Mouse (Mus musculus): ENCODE data around the gene Ndufa7. TPM values are rescaled to one million over a fixed set of nuclear protein-coding genes. Genes with fewer than 3 reads are reported as not detected.

Ndufa7 gene
- 580 and 659 TPM in 2 replicates for polyA plus RNA-seq (2012; rRNA removed)

DNA sequence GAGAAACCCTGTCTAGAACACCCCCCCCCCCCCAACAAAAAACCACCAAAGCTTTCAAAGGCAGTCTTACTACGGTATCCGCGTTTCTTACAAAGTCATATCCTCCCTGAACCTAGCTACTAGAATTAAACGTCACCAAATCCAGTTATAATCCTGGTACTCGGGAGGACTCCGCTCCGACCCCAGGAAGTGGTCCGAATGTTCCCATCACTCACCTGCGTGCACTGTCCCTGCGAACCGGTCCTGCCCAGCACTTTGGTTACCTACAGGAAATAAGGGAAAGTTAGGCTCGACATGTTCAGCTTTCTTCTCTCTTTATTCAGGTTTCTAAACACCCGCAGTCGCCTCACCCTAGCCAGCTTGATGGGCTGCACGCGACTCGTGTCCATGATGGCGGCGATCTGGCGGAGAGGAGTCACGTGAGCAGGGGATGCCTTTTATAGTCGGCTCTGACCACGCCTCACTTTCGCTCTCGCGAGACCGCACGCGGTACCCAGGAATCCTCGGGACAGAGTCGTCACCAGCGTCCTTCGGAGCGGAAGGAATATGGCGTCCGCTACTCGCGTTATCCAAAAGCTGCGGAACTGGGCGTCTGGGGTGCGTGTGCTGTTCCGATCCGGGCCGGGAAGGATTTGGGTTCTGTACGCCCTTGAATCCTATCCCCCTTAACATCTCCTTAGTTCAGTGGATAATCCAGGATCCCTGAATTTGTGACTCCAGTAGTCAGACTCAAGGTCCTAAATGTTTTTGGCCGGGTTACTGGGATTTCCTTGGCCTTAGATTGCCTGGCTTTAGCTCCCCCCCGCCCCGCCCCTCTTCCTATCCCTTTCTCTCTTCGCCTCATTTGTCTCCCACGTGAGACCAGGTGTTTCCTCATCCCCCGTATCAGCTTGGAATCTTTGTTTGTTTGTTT lies at the start of gene Ndufa7, which contains the start of gene Rps28:
Gene Ndufa7 (plus strand): TSS at position 489 of the 913 bp plus-strand sequence.
Gene Rps28 (minus strand): TSS at position 479 of the 913 bp plus-strand sequence.

DNA sequence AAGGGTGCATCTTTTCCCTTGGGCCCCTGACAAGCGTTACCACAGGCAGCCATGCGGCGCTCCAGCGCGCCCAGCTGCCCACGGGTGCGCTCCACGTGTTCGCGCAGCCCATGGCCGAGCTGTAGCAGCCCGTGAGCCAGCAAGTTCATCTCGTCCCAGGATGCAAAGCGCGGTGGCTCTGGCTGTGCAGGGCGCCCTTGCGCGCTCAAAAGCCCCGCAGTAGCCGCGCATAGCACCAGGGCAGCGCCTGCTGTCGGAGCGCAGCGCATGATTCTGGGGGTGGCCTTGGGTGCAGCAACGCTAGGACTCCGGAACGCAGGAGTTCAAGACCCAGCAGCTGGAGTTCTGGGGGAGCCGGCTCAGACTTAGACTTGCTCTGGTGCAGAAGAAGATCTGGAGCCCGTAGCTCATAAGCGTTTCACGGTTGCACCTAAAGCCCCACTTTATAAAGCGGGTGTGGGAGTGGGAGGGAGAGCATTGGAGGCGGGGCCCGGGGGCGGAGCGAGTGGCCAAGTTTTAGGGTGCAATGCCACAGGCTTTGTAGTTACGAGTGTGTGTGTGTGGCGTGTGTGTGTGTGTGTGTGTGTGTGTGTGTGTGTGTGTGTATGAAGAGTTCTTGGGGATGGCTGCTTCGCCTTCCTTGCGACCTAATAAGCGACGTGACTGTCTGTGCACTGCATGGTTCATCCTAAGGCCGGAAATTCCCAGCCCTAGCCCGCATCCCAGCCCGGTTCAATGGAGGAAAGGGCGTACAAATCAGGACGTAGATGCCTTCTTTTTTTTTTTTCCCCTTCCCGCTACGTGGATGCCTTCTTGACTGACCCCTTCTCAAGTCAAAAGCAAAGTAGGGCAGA lies 43.0 kb upstream of the Ndufa7 start, which contains the start of gene Angptl4:
Gene Angptl4 (minus strand): TSS at position 707 of the 854 bp plus-strand sequence.

DNA sequence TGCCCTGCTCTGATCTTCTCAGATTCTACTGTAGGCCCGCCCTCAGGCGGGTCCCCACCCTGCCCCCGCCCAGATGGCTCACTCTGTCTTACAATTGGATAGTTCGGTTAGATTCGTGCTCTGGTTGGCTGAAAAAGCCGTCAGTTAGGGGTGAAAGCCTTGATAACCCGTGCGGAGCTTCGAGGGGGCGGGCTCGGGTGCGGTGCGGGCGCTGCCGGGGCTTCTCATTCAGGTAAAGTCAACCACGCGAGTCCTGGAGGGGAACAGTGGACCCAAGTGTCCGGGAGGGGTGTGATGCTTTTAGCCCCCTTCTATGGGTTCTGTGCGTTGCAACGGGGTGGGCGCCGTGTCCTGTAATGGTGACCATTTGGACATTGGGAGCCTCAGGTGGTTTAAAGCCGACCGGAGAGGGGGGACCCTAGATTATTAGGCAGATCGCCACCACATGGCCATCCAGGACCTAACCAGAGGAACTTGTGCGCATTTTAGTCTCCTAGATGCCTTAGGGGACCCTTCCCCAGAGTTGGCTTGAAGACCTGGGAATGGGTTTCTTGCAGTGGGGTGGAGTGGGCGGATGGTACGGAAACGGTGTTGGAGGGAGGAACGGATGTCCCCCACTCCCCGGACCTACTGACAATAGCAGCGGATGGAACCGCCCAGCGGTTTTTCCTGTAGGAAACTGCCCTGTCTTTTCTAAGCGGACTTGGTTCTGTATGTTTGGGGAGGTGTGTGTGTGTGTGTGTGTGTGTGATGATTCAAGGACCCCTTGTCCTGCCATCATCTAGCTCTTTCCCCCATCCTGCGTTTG lies 13.8 kb upstream of the Ndufa7 start, which contains the start of gene Kank3:
Gene Kank3 (plus strand): TSS at position 186 of the 808 bp plus-strand sequence.

DNA sequence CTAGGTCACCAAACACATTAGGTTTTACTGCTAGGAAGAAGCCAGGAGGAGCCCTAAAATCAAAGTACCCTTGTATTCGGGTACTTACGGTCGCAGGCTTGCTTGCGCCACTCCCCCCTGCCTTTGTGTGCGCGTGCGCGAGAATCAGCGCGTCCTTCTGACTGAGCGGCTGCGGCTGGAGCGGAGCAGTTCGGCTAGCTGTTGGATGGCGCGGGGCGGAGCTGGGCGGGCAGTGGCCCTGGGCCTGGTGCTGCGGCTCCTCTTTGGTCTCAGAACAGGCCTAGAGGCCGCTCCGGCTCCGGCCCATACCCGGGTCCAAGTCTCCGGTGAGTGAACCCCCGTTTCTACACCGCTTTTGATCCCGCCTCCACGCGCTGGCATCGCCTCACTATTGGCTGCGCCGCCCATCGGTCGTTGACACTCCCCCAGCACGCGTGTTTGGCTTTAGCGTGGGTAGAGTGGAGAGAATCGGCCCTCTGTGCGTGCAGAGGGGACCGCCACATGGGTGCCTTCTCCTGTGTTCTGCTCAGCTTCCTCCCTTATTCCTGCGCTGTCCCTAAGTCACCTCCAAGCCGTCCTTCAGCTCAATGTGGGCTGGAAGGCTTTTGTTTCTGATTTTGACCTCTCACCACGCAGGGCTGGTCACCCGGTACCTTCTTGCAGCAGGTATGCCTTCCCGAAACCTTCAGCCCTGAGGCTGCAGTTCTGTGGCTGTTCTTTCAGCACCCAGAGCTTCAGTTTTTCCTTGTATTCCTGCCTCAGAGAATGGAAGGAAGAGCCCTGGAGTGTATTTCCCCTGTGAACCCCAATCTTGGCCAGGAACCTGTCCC lies 18.8 kb downstream of the Ndufa7 start, which contains the start of gene Cd320:
Gene Cd320 (plus strand): TSS at position 126 of the 830 bp plus-strand sequence.

DNA sequence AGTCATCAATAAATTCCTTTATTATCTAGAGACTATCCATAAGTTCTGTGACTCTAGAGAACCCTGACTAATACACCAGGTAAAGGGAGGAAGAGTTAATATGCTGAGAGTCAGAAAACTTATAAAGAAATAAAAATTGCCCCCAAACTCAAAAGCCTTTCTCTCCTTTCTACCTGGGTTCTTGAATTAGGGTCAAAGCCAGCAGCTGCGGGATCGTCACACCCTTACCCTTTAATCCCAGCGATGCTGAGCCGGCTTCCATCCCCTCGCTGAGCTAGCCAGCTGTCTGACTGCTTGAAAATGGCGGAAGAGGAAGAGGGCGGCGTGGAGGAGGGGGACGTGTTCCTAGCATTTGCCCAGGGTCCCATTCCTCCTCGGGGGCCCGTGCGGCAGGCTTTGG lies 49.2 kb downstream of the Ndufa7 start, which contains the start of gene Gm7029:
Gene Gm7029 (plus strand): TSS at position 301 of the 400 bp plus-strand sequence.

Other genes starting within 250 kb of the Ndufa7 start
- 52.2 and 68.0 TPM in 2 replicates for gene Zfp414, start 195.5 kb upstream of the Ndufa7 start, polyA plus RNA-seq (2012; rRNA removed)
- gene Pram1, start 186.5 kb upstream of the Ndufa7 start, polyA plus RNA-seq (2012; rRNA removed) = not detected in 2 replicates
- gene Hnrnpm, start 137.7 kb upstream of the Ndufa7 start, polyA plus RNA-seq (2012; rRNA removed) = 78.7 and 84.2 TPM in 2 replicates
- gene March2, start 105.9 kb upstream of the Ndufa7 start, polyA plus RNA-seq (2012; rRNA removed) = 85.9 and 104 TPM in 2 replicates
- 299 and 329 TPM in 2 replicates for gene Rab11b, start 64.0 kb upstream of the Ndufa7 start, polyA plus RNA-seq (2012; rRNA removed)
- 5.4 and 9.5 TPM in 2 replicates for gene Angptl4, start 42.7 kb upstream of the Ndufa7 start, polyA plus RNA-seq (2012; rRNA removed)
- 30.2 and 34.8 TPM in 2 replicates for gene Kank3, start 14.1 kb upstream of the Ndufa7 start, polyA plus RNA-seq (2012; rRNA removed)
- 815 and 940 TPM in 2 replicates for gene Rps28, start within 50 bp of the Ndufa7 start, polyA plus RNA-seq (2012; rRNA removed)
- 61.8 and 108 TPM in 2 replicates for gene Cd320, start 18.5 kb downstream of the Ndufa7 start, polyA plus RNA-seq (2012; rRNA removed)
- not detected in 2 replicates for gene Gm7029, start 49.3 kb downstream of the Ndufa7 start, polyA plus RNA-seq (2012; rRNA removed)
- 12.1 and 12.9 TPM in 2 replicates for gene Kifc1, start 66.1 kb downstream of the Ndufa7 start, polyA plus RNA-seq (2012; rRNA removed)
- gene Platr17, start 80.6 kb downstream of the Ndufa7 start, polyA plus RNA-seq (2012; rRNA removed) = not detected in 2 replicates
- gene Daxx, start 84.8 kb downstream of the Ndufa7 start, polyA plus RNA-seq (2012; rRNA removed) = 32.6 and 36.6 TPM in 2 replicates
- 244 and 249 TPM in 2 replicates for gene Tapbp, start 91.3 kb downstream of the Ndufa7 start, polyA plus RNA-seq (2012; rRNA removed)
- gene Zbtb22, start 91.3 kb downstream of the Ndufa7 start, polyA plus RNA-seq (2012; rRNA removed) = 97.9 and 111 TPM in 2 replicates
- gene Rgl2, start 105.0 kb downstream of the Ndufa7 start, polyA plus RNA-seq (2012; rRNA removed) = 131 and 156 TPM in 2 replicates
- gene Pfdn6, start 115.8 kb downstream of the Ndufa7 start, polyA plus RNA-seq (2012; rRNA removed) = 18.8 and 21.1 TPM in 2 replicates
- gene Wdr46, start 116.1 kb downstream of the Ndufa7 start, polyA plus RNA-seq (2012; rRNA removed) = 15.9 and 18.7 TPM in 2 replicates
- gene B3galt4, start 126.9 kb downstream of the Ndufa7 start, polyA plus RNA-seq (2012; rRNA removed) = 24.6 and 27.7 TPM in 2 replicates
- 54.1 and 71.0 TPM in 2 replicates for gene Vps52, start 131.2 kb downstream of the Ndufa7 start, polyA plus RNA-seq (2012; rRNA removed)
- gene Rps18, start 131.4 kb downstream of the Ndufa7 start, polyA plus RNA-seq (2012; rRNA removed) = 366 and 518 TPM in 2 replicates
- 2,709 and 3,111 TPM in 2 replicates for gene H2-K1, start 175.8 kb downstream of the Ndufa7 start, polyA plus RNA-seq (2012; rRNA removed)
- 80.0 and 97.6 TPM in 2 replicates for gene Ring1, start 200.1 kb downstream of the Ndufa7 start, polyA plus RNA-seq (2012; rRNA removed)
- gene H2-Ke6, start 203.5 kb downstream of the Ndufa7 start, polyA plus RNA-seq (2012; rRNA removed) = 114 and 160 TPM in 2 replicates
- gene Slc39a7, start 207.1 kb downstream of the Ndufa7 start, polyA plus RNA-seq (2012; rRNA removed) = 206 and 248 TPM in 2 replicates
- 83.2 and 89.6 TPM in 2 replicates for gene Rxrb, start 207.2 kb downstream of the Ndufa7 start, polyA plus RNA-seq (2012; rRNA removed)
- gene Col11a2, start 214.9 kb downstream of the Ndufa7 start, polyA plus RNA-seq (2012; rRNA removed) = 1.3 and 1.8 TPM in 2 replicates